Mouse (Mus musculus) lung, adult 2 months (tissue): Measurements from ENCODE around the gene Stap1.

Experiments used
- CTCF ChIP-seq: fragments of 200-500 bp; IDR thresholded peaks from 2 replicates; pipeline ENCODE4 v1.5.1; 2011; ENCODE audit warnings: mild to moderate bottlenecking, low read length, control low read depth; ENCODE audit not compliant: insufficient read depth
- POLR2A ChIP-seq: fragments of 200-500 bp; IDR thresholded peaks from 2 replicates; pipeline ENCODE4 v1.6.1; 2011; ENCODE audit warnings: low read depth, mild to moderate bottlenecking, control low read depth, low read length, borderline replicate concordance; ENCODE audit errors: extremely low read depth

- TF ChIP-seq CTCF: no peak
- TF ChIP-seq POLR2A: no peak
Measured at GRCm38 (mm10) chr5:86065876-86066550, 5.5 kb upstream of the Stap1 start.
